9 mouse cellular contexts compared by ENCODE assay signal in genomic region chr6:29524034-29524489, GRCm38 (mm10). TPM values are rescaled to one million over a fixed set of nuclear protein-coding genes. Genes with fewer than 3 reads are reported as not detected.
DNase-seq lines count a peak whose midpoint lies in the region; ATAC-seq and TF ChIP-seq lines count a peak whose summit lies in the region.
"Had no signal": no experiment of that assay in that cellular context is flagged by ENCODE, and none has a peak within 500 bp of the region (broad histone marks: within the 10 kb centered on the region; RNA-seq: fewer than 3 reads in every experiment).

No protein-coding gene starts in this region.

- H3K4me2 ChIP-seq in midbrain, embryonic 16.5 days (ENCODE audit: low read length) = no peak overlapping the region

- no peak overlapping the region for H3K9ac ChIP-seq in midbrain, embryonic 16.5 days (ENCODE audit: low read depth, low read length)

- no peak for ATAC-seq in midbrain, embryonic 16.5 days
- ATAC-seq: CD4-positive, CD25-positive, alpha-beta regulatory T cell, adult 4 months had no signal

- peaks cover 11% of the 10 kb centered on the region; the same call in 1 of the 2 replicates for H3K4me1 ChIP-seq in kidney, adult 2 months (ENCODE audit: control insufficient read depth, insufficient read depth, low read length)
- peaks cover 10% of the 10 kb centered on the region for H3K4me1 ChIP-seq in midbrain, embryonic 16.5 days (ENCODE audit: control insufficient read depth, insufficient read depth, low read length)

- no peak for TF ChIP-seq POLR2A in kidney, adult 2 months (IDR thresholded peaks at IDR 0.05; ENCODE audit: low read depth, low read length)

- no peak for TF ChIP-seq CTCF in kidney, adult 2 months (conservative IDR thresholded peaks at IDR 0.05; ENCODE audit: insufficient read depth, insufficient read length, low read depth, low read length)

- H3K4me3 ChIP-seq in kidney, adult 2 months (ENCODE audit: insufficient read depth, low read depth, low read length) = no peak overlapping the region
- no peak overlapping the region for H3K4me3 ChIP-seq in midbrain, embryonic 16.5 days (ENCODE audit: low read depth, low read length)

- WGBS in kidney, adult 2 months = 59% methylated on average over 6 of the region's 6 CpGs
- WGBS in midbrain, embryonic 16.5 days = 75% methylated on average over 6 of the region's 6 CpGs

- no peaks in the 10 kb centered on the region for H3K9me3 ChIP-seq in midbrain, embryonic 16.5 days (replicated peaks; ENCODE audit: control insufficient read depth, low read length, poor library complexity, severe bottlenecking)

- DNase-seq in kidney, adult 2 months = peak; percentile 69
- DNase-seq in kidney, postnatal 36 days = no peak
- peak; percentile 90 for DNase-seq in A20 (ENCODE audit: low read depth, low spot score)
- peak; percentile 58 to 74 for DNase-seq in heart, adult 18-20 months
- peak; percentile 69 for DNase-seq in lung, postnatal 36 days
- DNase-seq in adrenal gland, adult 2 months = no peak
- no peak for DNase-seq in frontal cortex, adult 2 months (ENCODE audit: extremely low spot score in 1 of 2, low spot score in 1 of 2)

- H3K27me3 ChIP-seq in kidney, adult 2 months (replicated peaks; ENCODE audit: control insufficient read depth, insufficient read depth, low read length) = no peaks in the 10 kb centered on the region
- peaks cover 16% of the 10 kb centered on the region for H3K27me3 ChIP-seq in midbrain, embryonic 16.5 days (ENCODE audit: control insufficient read depth, insufficient read depth, low read depth, low read length)

- no peaks in the 10 kb centered on the region for H3K36me3 ChIP-seq in kidney, adult 2 months (ENCODE audit: control insufficient read depth, insufficient read depth, low read length)
- no peaks in the 10 kb centered on the region for H3K36me3 ChIP-seq in midbrain, embryonic 16.5 days (ENCODE audit: control insufficient read depth, insufficient read depth, low read length)

- H3K27ac ChIP-seq in kidney, adult 2 months (ENCODE audit: insufficient read depth, low read depth, low read length) = 0 out of 2 replicates have a peak overlapping the region, but pooled peaks have one; percentile 5
- no peak overlapping the region for H3K27ac ChIP-seq in midbrain, embryonic 16.5 days (ENCODE audit: low read length)

RNA-seq across cellular contexts. Expression of gene Irf5, which starts 2.4 kb away (rescaled TPM):
- polyA plus RNA-seq in kidney, adult 2 months (2012; rRNA removed) = 17.0 and 19.1 TPM in 2 replicates
- 1 to 10 TPM; 2.8 to 4.3 TPM for total RNA-seq in heart, adult 18-20 months (2021)
- total RNA-seq in adrenal gland, adult 2 months (2021) = 1 to 10 TPM; 4.9 to 6.6 TPM
- 15.0 and 15.1 TPM in 2 replicates for polyA plus RNA-seq in adrenal gland, adult 2 months (2012; rRNA removed)
- polyA plus RNA-seq in frontal cortex, adult 2 months (2012; rRNA removed) = 4.1 and 5.8 TPM in 2 replicates
- 1.5 and 1.7 TPM in 2 replicates for polyA plus RNA-seq in midbrain, embryonic 16.5 days (2015; fragmentation: Nextera tagmentation; extraction: Ambion mirVana)

RNA-seq across cellular contexts. Expression of gene Kcp, which starts 16.3 kb away (rescaled TPM):
- 25.7 and 26.2 TPM in 2 replicates for polyA plus RNA-seq in kidney, adult 2 months (2012; rRNA removed)
- total RNA-seq in heart, adult 18-20 months (2021) = 1 to 10 TPM; 2.6 to 3.1 TPM
- 1 to 10 TPM; 1.9 to 2.1 TPM for total RNA-seq in adrenal gland, adult 2 months (2021)
- polyA plus RNA-seq in adrenal gland, adult 2 months (2012; rRNA removed) = 6.6 and 8.3 TPM in 2 replicates
- polyA plus RNA-seq in frontal cortex, adult 2 months (2012; rRNA removed) = 5.7 and 5.8 TPM in 2 replicates
- polyA plus RNA-seq in midbrain, embryonic 16.5 days (2015; fragmentation: Nextera tagmentation; extraction: Ambion mirVana) = 14.1 and 16.7 TPM in 2 replicates

RNA-seq across cellular contexts. Expression of gene Atp6v1fnb, which starts 52.8 kb away (rescaled TPM):
- polyA plus RNA-seq in kidney, adult 2 months (2012; rRNA removed) = 0.17 TPM in 1 of 2 replicates, not detected in the other
- total RNA-seq in heart, adult 18-20 months (2021) = not detected
- under 1 TPM in 1 of 2 experiments, not detected in 1; 0.46 TPM for total RNA-seq in adrenal gland, adult 2 months (2021)
- polyA plus RNA-seq in adrenal gland, adult 2 months (2012; rRNA removed) = not detected in 2 replicates
- polyA plus RNA-seq in frontal cortex, adult 2 months (2012; rRNA removed) = 0.29 TPM in 1 of 2 replicates, not detected in the other
- 0.41 and 0.45 TPM in 2 replicates for polyA plus RNA-seq in midbrain, embryonic 16.5 days (2015; fragmentation: Nextera tagmentation; extraction: Ambion mirVana)
- polyA plus RNA-seq: CD4-positive, CD25-positive, alpha-beta regulatory T cell, adult 4 months had no signal

RNA-seq across cellular contexts. Expression of gene Atp6v1f, which starts 56.5 kb away (rescaled TPM):
- polyA plus RNA-seq in kidney, adult 2 months (2012; rRNA removed) = 796 and 827 TPM in 2 replicates
- total RNA-seq in heart, adult 18-20 months (2021) = 100 to 1,000 TPM; 111 to 118 TPM
- total RNA-seq in adrenal gland, adult 2 months (2021) = 100 to 1,000 TPM; 221 to 237 TPM
- polyA plus RNA-seq in adrenal gland, adult 2 months (2012; rRNA removed) = 319 and 344 TPM in 2 replicates
- 394 and 433 TPM in 2 replicates for polyA plus RNA-seq in frontal cortex, adult 2 months (2012; rRNA removed)
- polyA plus RNA-seq in midbrain, embryonic 16.5 days (2015; fragmentation: Nextera tagmentation; extraction: Ambion mirVana) = 311 and 340 TPM in 2 replicates

Comparison
In these comparisons a context has a peak if more than half of its experiments do, and no peak if none do; other contexts are left out.
1. DNase-seq: peak in kidney, adult 2 months (single experiment), A20 (single experiment), heart, adult 18-20 months (2 of 2) and lung, postnatal 36 days (single experiment); none in kidney, postnatal 36 days (0 of 2), adrenal gland, adult 2 months (single experiment) and frontal cortex, adult 2 months (0 of 2).